Mouse (Mus musculus) gastrocnemius, postnatal 14 days (tissue): ENCODE measurements around the gene Trabd. TPM values are rescaled to one million over a fixed set of nuclear protein-coding genes. Genes with fewer than 3 reads are reported as not detected.
A peak's percentile ranks its signal among the peaks of the same experiment; 100 is the strongest.

ENCODE experiments used
- DNase-seq: peaks from one replicate; pipeline ENCODE4 v3.0.0; 2021; ENCODE audit warnings: mixed read lengths
- intact Hi-C: fragments of 180-260 bp; cut with DNase I; formaldehyde crosslinking; loops from one replicate; pipeline ENCODE4 v1.15.1; 2025; ENCODE audit warnings: low total_unique reads
- total RNA-seq, 2 experiments: library from RNA; stranded (reverse); gene quantifications; 2 replicates each; pipeline ENCODE4 v1.2.3; 2021

The Trabd gene
- total RNA-seq, 2 experiments from 2014 or later: 20.4 to 23.6 TPM

GRCm38 (mm10) chr15:89075478-89076147 lies 689 bp downstream of the Trabd start:
- peak; percentile 93 for DNase-seq
- intact Hi-C loops: no loop called here

- peak; percentile 69 for DNase-seq
Measured at GRCm38 (mm10) chr15:89076156-89076731, 1.3 kb downstream of the Trabd start.

GRCm38 (mm10) chr15:89078208-89078836 lies 3.4 kb downstream of the Trabd start:
- DNase-seq: no peak
- intact Hi-C loops: no loop called here

More at GRCm38 (mm10) chr15:89076156-89076731, 1.3 kb downstream of the Trabd start:
- intact Hi-C loops: no loop called here

- DNase-seq: no peak
- intact Hi-C loops: no loop called here
Measured at GRCm38 (mm10) chr15:89083906-89084305, 9.0 kb downstream of the Trabd start.

GRCm38 (mm10) chr15:89084826-89085225 lies 9.9 kb downstream of the Trabd start:
- intact Hi-C loops: no loop called here
- DNase-seq: no peak

GRCm38 (mm10) chr15:89088607-89089247 lies 13.8 kb downstream of the Trabd start, which contains the start of gene Selenoo:
Gene Selenoo (plus strand): TSS chr15:89089084.
- peak; percentile 93 for DNase-seq
- intact Hi-C loops: no loop called here

GRCm38 (mm10) chr15:89089248-89090051 lies 14.5 kb downstream of the Trabd start:
- DNase-seq: peak; percentile 39
- intact Hi-C loops: no loop called here

GRCm38 (mm10) chr15:89090662-89091061 lies 15.7 kb downstream of the Trabd start:
- no peak for DNase-seq
- intact Hi-C loops: no loop called here

- DNase-seq: no peak
- intact Hi-C loops: no loop called here
Measured at GRCm38 (mm10) chr15:89092181-89092580, 17.3 kb downstream of the Trabd start.

- intact Hi-C loops: no loop called here
- no peak for DNase-seq
Measured at GRCm38 (mm10) chr15:89097450-89097849, 22.5 kb downstream of the Trabd start.

- no peak for DNase-seq
- intact Hi-C loops: no loop called here
Measured at GRCm38 (mm10) chr15:89098616-89099015, 23.7 kb downstream of the Trabd start.

GRCm38 (mm10) chr15:89100823-89101222 lies 25.9 kb downstream of the Trabd start:
- peak; percentile 32 for DNase-seq
- intact Hi-C loops: no loop called here

GRCm38 (mm10) chr15:89102646-89103045 lies 27.7 kb downstream of the Trabd start:
- DNase-seq: no peak
- intact Hi-C loops: no loop called here

GRCm38 (mm10) chr15:89103921-89104320 lies 29.0 kb downstream of the Trabd start:
- intact Hi-C loops: no loop called here
- no peak for DNase-seq

- no peak for DNase-seq
- intact Hi-C loops: no loop called here
Measured at GRCm38 (mm10) chr15:89104425-89104824, 29.5 kb downstream of the Trabd start.

- intact Hi-C loops: no loop called here
- no peak for DNase-seq
Measured at GRCm38 (mm10) chr15:89106073-89106472, 31.1 kb downstream of the Trabd start.

- intact Hi-C loops: no loop called here
- no peak for DNase-seq
Measured at GRCm38 (mm10) chr15:89106976-89107375, 32.1 kb downstream of the Trabd start.

- no peak for DNase-seq
- intact Hi-C loops: no loop called here
Measured at GRCm38 (mm10) chr15:89110147-89110546, 35.2 kb downstream of the Trabd start.

- intact Hi-C loops: no loop called here
- no peak for DNase-seq
Measured at GRCm38 (mm10) chr15:89118007-89118406, 43.1 kb downstream of the Trabd start.
